Mouse (Mus musculus) kidney, adult 2 months (tissue): ENCODE results near the gene Gpr146.

ENCODE experiments used
- CTCF ChIP-seq: fragments of 200-500 bp; conservative IDR thresholded peaks from 2 replicates; pipeline ENCODE4 v1.5.1; 2011; ENCODE audit warnings: low read depth, mild to moderate bottlenecking, control low read depth, low read length, moderate library complexity, mixed read lengths; ENCODE audit not compliant: insufficient read depth, insufficient read length
- POLR2A ChIP-seq: fragments of 200-500 bp; IDR thresholded peaks from one replicate; pipeline ENCODE4 v1.6.1; 2011; ENCODE audit warnings: low read depth, low read length, control low read depth

GRCm38 (mm10) chr5:139402106-139402505 is 24.6 kb downstream of the Gpr146 start:
- TF ChIP-seq POLR2A (no peak), CTCF (no peak)
